Mouse (Mus musculus): ENCODE data around the gene Vti1a.

- no peak for TF ChIP-seq CTCF (IDR thresholded peaks at IDR 0.05; ENCODE audit: low read depth)
- TF ChIP-seq EP300 (IDR thresholded peaks at IDR 0.05; ENCODE audit: low read depth): no peak
These were observed 230.0 kb downstream of the Vti1a start for GRCm38 (mm10) chr19:55546009-55546528.
